In the genomic region with DNA sequence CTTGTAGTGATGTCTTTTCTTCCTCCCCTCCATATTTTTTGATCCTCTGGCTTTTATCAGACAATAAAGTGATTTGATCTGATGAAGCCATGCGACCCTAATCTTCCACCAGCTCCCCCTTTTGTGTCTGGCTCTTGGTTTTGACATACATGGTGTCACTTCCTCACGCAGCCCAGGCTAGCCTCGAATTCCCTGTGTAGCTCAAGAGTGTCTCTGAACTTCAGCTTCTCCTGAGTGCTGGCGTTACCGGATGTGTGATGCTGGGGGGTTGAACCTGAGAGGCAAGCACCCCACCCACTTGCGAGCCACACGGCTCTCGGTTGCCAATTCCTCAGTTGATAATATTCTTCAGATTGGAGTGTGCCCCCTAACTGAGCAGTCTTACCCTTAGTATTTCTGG, we compare ENCODE assay signal across 10 mouse cellular contexts.
"Had no signal": no experiment of that assay in that cellular context is flagged by ENCODE, and none has a peak within 500 bp of the region (broad histone marks: within the 10 kb centered on the region; RNA-seq: fewer than 3 reads in every experiment).

No protein-coding gene starts in this region.

- H3K4me1 ChIP-seq: limb, embryonic 10.5 days had no signal

- ATAC-seq: midbrain, embryonic 16.5 days had no signal

- H3K9ac ChIP-seq: liver, embryonic 15.5 days; stomach, embryonic 15.5 days had no signal

- H3K27ac ChIP-seq: limb, embryonic 10.5 days; liver, embryonic 15.5 days; midbrain, embryonic 10.5 days; stomach, embryonic 15.5 days had no signal

- H3K4me3 ChIP-seq: limb, embryonic 10.5 days; liver, embryonic 15.5 days; midbrain, embryonic 10.5 days; stomach, embryonic 15.5 days had no signal

- H3K27me3 ChIP-seq: liver, embryonic 15.5 days; stomach, embryonic 15.5 days had no signal

- DNase-seq: kidney, adult 2 months; lung, adult 2 months; lung, postnatal 4 days; right cerebral cortex, postnatal 14 days; thymus, postnatal 36 days had no signal

- H3K9me3 ChIP-seq: limb, embryonic 10.5 days; liver, embryonic 15.5 days; midbrain, embryonic 10.5 days; stomach, embryonic 15.5 days had no signal
